Comparison of ENCODE assay signal across 10 mouse cellular contexts in genomic region chr2:33164646-33165045, GRCm38 (mm10). TPM values are rescaled to one million over a fixed set of nuclear protein-coding genes. Genes with fewer than 3 reads are reported as not detected.
DNase-seq lines count a peak whose midpoint lies in the region; TF ChIP-seq lines count a peak whose summit lies in the region.
"Had no signal": no experiment of that assay in that cellular context is flagged by ENCODE, and none has a peak within 500 bp of the region (broad histone marks: within the 10 kb centered on the region; RNA-seq: fewer than 3 reads in every experiment).

No protein-coding gene starts in this region.

- DNase-seq in heart, adult 11 months, result peak; percentile 96
- no peak for DNase-seq in heart, adult 8-10 months (ENCODE audit: low spot score)
- DNase-seq in kidney, postnatal 10 days, result peak; percentile 49
- DNase-seq in kidney, postnatal 25 days, result no peak
- peak; percentile 11 for DNase-seq in brain, embryonic 14.5 days (ENCODE audit: low read depth)
- DNase-seq in cerebellum, postnatal 14 days, result peak; percentile 71 to 73
- no peak for DNase-seq in layer of hippocampus, postnatal 10 days (ENCODE audit: low spot score in 2 of 2)
- no peak for DNase-seq in urinary bladder, postnatal 14 days (ENCODE audit: low spot score)
- DNase-seq: retina, postnatal 1 day had no signal

- TF ChIP-seq CTCF in brain, embryonic 14.5 days (IDR thresholded peaks at IDR 0.05; ENCODE audit: borderline replicate concordance, extremely low read depth, insufficient read depth, insufficient read length), result no peak

- TF ChIP-seq POLR2A in brain, embryonic 14.5 days (IDR thresholded peaks at IDR 0.05; ENCODE audit: borderline replicate concordance, extremely low read depth, insufficient read depth, insufficient read length, poor library complexity, severe bottlenecking), result no peak

RNA-seq across cellular contexts. Expression of gene Garnl3, which starts 33.2 kb away (rescaled TPM):
- 1 to 10 TPM; 2.6 to 6.7 (median 3.5) TPM for total RNA-seq in heart, adult 8-10 months (2022)
- polyA plus RNA-seq in brain, embryonic 14.5 days (2012; rRNA removed), result 27.7 and 42.1 TPM in 2 replicates
- 10 to 100 TPM; 75.2 to 91.7 TPM for total RNA-seq in layer of hippocampus, postnatal 10 days (2021)
- total RNA-seq: megakaryocyte progenitor cell, adult 5-6 weeks had no signal

RNA-seq across cellular contexts. Expression of gene Angptl2, which starts 51.2 kb away (rescaled TPM):
- total RNA-seq in heart, adult 8-10 months (2022), result 10 to 100 TPM; 32.9 to 57.7 (median 53.5) TPM
- polyA plus RNA-seq in brain, embryonic 14.5 days (2012; rRNA removed), result 12.4 and 17.2 TPM in 2 replicates
- 1 to 10 TPM; 3.7 to 7.2 TPM for total RNA-seq in layer of hippocampus, postnatal 10 days (2021)

Comparison
In these comparisons a context has a peak if more than half of its experiments do, and no peak if none do; other contexts are left out.
1. DNase-seq: peak in heart, adult 11 months (single experiment), kidney, postnatal 10 days (single experiment), brain, embryonic 14.5 days (single experiment) and cerebellum, postnatal 14 days (2 of 2); none in heart, adult 8-10 months (single experiment), kidney, postnatal 25 days (0 of 2), layer of hippocampus, postnatal 10 days (0 of 2) and urinary bladder, postnatal 14 days (single experiment).
2. RNA of gene Garnl3, which starts 33.2 kb away (total RNA-seq): 75.2 to 91.7 TPM in layer of hippocampus, postnatal 10 days; 2.6 to 6.7 TPM in heart, adult 8-10 months; every median in the first group is over 4 times any median in the second.
3. RNA of gene Angptl2, which starts 51.2 kb away (total RNA-seq): 32.9 to 57.7 TPM in heart, adult 8-10 months; 3.7 to 7.2 TPM in layer of hippocampus, postnatal 10 days; every median in the first group is over 4 times any median in the second.